Mouse (Mus musculus) MEL (cell line): ENCODE measurements around the gene Tecta. TPM values are rescaled to one million over a fixed set of nuclear protein-coding genes. Genes with fewer than 3 reads are reported as not detected.

ENCODE experiments used
- DNase-seq: peaks from one replicate; pipeline ENCODE4 v3.0.0; 2011; ENCODE audit warnings: low read depth, low spot score
- H3K27ac ChIP-seq: 2 replicates; pipeline ENCODE4 v1.5.1; 2012; ENCODE audit warnings: low read depth, mild to moderate bottlenecking, control low read depth, low read length, moderate library complexity; ENCODE audit not compliant: control insufficient read depth
- H3K27me3 ChIP-seq, 2 experiments: fragments of 150-350 bp in 1 of 2; sonication (generic) in 1 of 2; 2 replicates each; pipeline ENCODE4 v1.6.1; 2012; ENCODE audit warnings: low read length in 2 of 2, mild to moderate bottlenecking in 2 of 2, improper control_type of control experiment in 1 of 2, moderate library complexity in 1 of 2; ENCODE audit not compliant: insufficient read depth in 2 of 2, control insufficient read depth in 1 of 2
- H3K36me3 ChIP-seq, 2 experiments: 2 replicates each; pipeline ENCODE4 v1.6.1; 2012 to 2014; ENCODE audit warnings: low read length in 2 of 2, improper control_type of control experiment in 1 of 2, inconsistent platforms in 1 of 2, mild to moderate bottlenecking in 1 of 2; ENCODE audit not compliant: insufficient read depth in 2 of 2, control insufficient read depth in 1 of 2
- H3K4me1 ChIP-seq, 2 experiments: fragments of 150-350 bp in 1 of 2; sonication (generic) in 1 of 2; 2 replicates each; pipeline ENCODE4 v1.6.1; 2012; ENCODE audit warnings: low read length in 2 of 2, improper control_type of control experiment in 1 of 2, mild to moderate bottlenecking in 1 of 2; ENCODE audit not compliant: insufficient read depth in 2 of 2, control insufficient read depth in 1 of 2
- H3K4me3 ChIP-seq, 2 experiments: fragments of 150-350 bp in 1 of 2; sonication (generic) in 1 of 2; 2 replicates each; pipeline ENCODE4 v1.5.1; 2012; ENCODE audit warnings: low read depth in 2 of 2, low read length in 2 of 2, mild to moderate bottlenecking in 2 of 2, moderate library complexity in 2 of 2, control low read depth in 1 of 2, improper control_type of control experiment in 1 of 2; ENCODE audit not compliant: control insufficient read depth in 1 of 2, insufficient read depth in 1 of 2
- H3K79me2 ChIP-seq: 2 replicates; pipeline ENCODE4 v1.6.1; 2012; ENCODE audit warnings: mild to moderate bottlenecking, low read length, moderate library complexity; ENCODE audit not compliant: control insufficient read depth, poor library complexity, insufficient read depth
- H3K9ac ChIP-seq: 2 replicates; pipeline ENCODE4 v1.6.1; 2012; ENCODE audit warnings: low read depth, mild to moderate bottlenecking, control low read depth, low read length, moderate library complexity; ENCODE audit not compliant: control insufficient read depth, poor library complexity, severe bottlenecking
- H3K9me3 ChIP-seq: fragments of 150-350 bp; sonication (generic); replicated peaks from 2 replicates; pipeline ENCODE4 v1.6.1; 2012; ENCODE audit warnings: mild to moderate bottlenecking, low read length, improper control_type of control experiment, moderate library complexity; ENCODE audit not compliant: insufficient read depth
- CHD2 ChIP-seq: IDR thresholded peaks from 2 replicates; pipeline ENCODE4 v1.6.1; 2011; ENCODE audit warnings: low read length, improper control_type of control experiment
- CTCF ChIP-seq, 3 experiments: IDR thresholded peaks in 2 of 3; conservative IDR thresholded peaks in 1 of 3; 2 replicates each; pipeline ENCODE4 v1.5.1; 2011 to 2012; ENCODE audit warnings: low read length in 3 of 3, low read depth in 2 of 3, mild to moderate bottlenecking in 2 of 3, improper control_type of control experiment in 1 of 3, inconsistent platforms in 1 of 3, mixed read lengths in 1 of 3, moderate library complexity in 1 of 3; ENCODE audit not compliant: control insufficient read depth in 1 of 3, insufficient read depth in 1 of 3, poor library complexity in 1 of 3, severe bottlenecking in 1 of 3
- EP300 ChIP-seq, 2 experiments: IDR thresholded peaks; 2 replicates each; pipeline ENCODE4 v1.6.1; 2011; ENCODE audit warnings: improper control_type of control experiment in 2 of 2, low read length in 2 of 2, low read depth in 1 of 2, mild to moderate bottlenecking in 1 of 2
- GABPA ChIP-seq: IDR thresholded peaks from 2 replicates; pipeline ENCODE4 v1.6.1; 2012; ENCODE audit warnings: low read depth, mild to moderate bottlenecking, inconsistent platforms, low read length, improper control_type of control experiment, moderate library complexity
- JUND ChIP-seq: IDR thresholded peaks from 2 replicates; pipeline ENCODE4 v1.6.1; 2011; ENCODE audit warnings: low read depth, mild to moderate bottlenecking, improper control_type of control experiment, low read length
- KAT2A ChIP-seq: conservative IDR thresholded peaks from 2 replicates; pipeline ENCODE4 v1.6.1; 2012; ENCODE audit warnings: low read depth, low read length, improper control_type of control experiment, inconsistent platforms
- MAX ChIP-seq: IDR thresholded peaks from 2 replicates; pipeline ENCODE4 v1.6.1; 2011; ENCODE audit warnings: low read length, improper control_type of control experiment
- MAZ ChIP-seq: IDR thresholded peaks from 2 replicates; pipeline ENCODE4 v1.6.1; 2012; ENCODE audit warnings: low read depth, mild to moderate bottlenecking, inconsistent platforms, low read length, improper control_type of control experiment
- MEF2A ChIP-seq: IDR thresholded peaks from 2 replicates; pipeline ENCODE4 v1.6.1; 2014; ENCODE audit warnings: low read depth, mild to moderate bottlenecking, inconsistent platforms, low read length, improper control_type of control experiment; ENCODE audit not compliant: poor library complexity, insufficient replicate concordance, severe bottlenecking; ENCODE audit errors: extremely low read depth
- MXI1 ChIP-seq: IDR thresholded peaks from 2 replicates; pipeline ENCODE4 v1.6.1; 2011; ENCODE audit warnings: mild to moderate bottlenecking, low read depth, low read length, improper control_type of control experiment
- NELFE ChIP-seq: IDR thresholded peaks from 2 replicates; pipeline ENCODE4 v1.6.1; 2011; ENCODE audit warnings: low read depth, low read length, improper control_type of control experiment
- POLR2AphosphoS2 ChIP-seq: IDR thresholded peaks from 2 replicates; pipeline ENCODE4 v1.6.1; 2011; ENCODE audit warnings: low read length, improper control_type of control experiment
- POLR2AphosphoS5 ChIP-seq: IDR thresholded peaks from 2 replicates; pipeline ENCODE4 v1.6.1; 2012; ENCODE audit warnings: low read depth, borderline replicate concordance, mild to moderate bottlenecking, inconsistent platforms, low read length, moderate library complexity, mixed read lengths
- ZC3H11A ChIP-seq: IDR thresholded peaks from 2 replicates; pipeline ENCODE4 v1.6.1; 2012; ENCODE audit warnings: low read depth, mild to moderate bottlenecking, inconsistent platforms, low read length, improper control_type of control experiment
- ZKSCAN1 ChIP-seq: IDR thresholded peaks from 2 replicates; pipeline ENCODE4 v1.6.1; 2012; ENCODE audit warnings: low read depth, mild to moderate bottlenecking, inconsistent platforms, low read length, improper control_type of control experiment, moderate library complexity
- ZNF384 ChIP-seq: IDR thresholded peaks from 2 replicates; pipeline ENCODE4 v1.6.1; 2012; ENCODE audit warnings: low read depth, mild to moderate bottlenecking, inconsistent platforms, low read length, improper control_type of control experiment
- polyA plus RNA-seq, 2 experiments: library from polyadenylated mRNA; stranded (reverse) in 1 of 2; unstranded in 1 of 2; fragments of >175 nt in 1 of 2; fragments of >200 nt in 1 of 2; gene quantifications; 2 replicates each; pipeline versions ENCODE4 v1.2.1 to v1.2.4; 2012; ENCODE audit warnings: low replicate concordance in 2 of 2, low read depth in 1 of 2; ENCODE audit not compliant: insufficient read length in 2 of 2, insufficient read depth in 1 of 2, missing spikeins in 1 of 2
- total RNA-seq: library from RNA; depleted of rRNA; stranded (reverse); fragments of 300-350 nt; gene quantifications from 2 replicates; pipeline ENCODE4 v1.2.3, GENCODE M21; 2012

Gene Tecta
- total and polyA plus RNA-seq, 3 experiments: not detected

- Histone ChIP-seq H3K79me2 (no peaks in the 10 kb centered on the region), H3K36me3 (peaks cover 0 to 2% of the 10 kb centered on the region in 2 experiments; a peak in 1 of 4 replicates), H3K9ac (no peak overlapping the region), H3K27ac (no peak overlapping the region), H3K4me1 (no peaks in the 10 kb centered on the region), H3K9me3 (no peaks in the 10 kb centered on the region), H3K4me3 (no peak overlapping the region), H3K27me3 (no peaks in the 10 kb centered on the region)
- TF ChIP-seq GABPA (no peak), ZNF384 (no peak), MXI1 (no peak), JUND (no peak), CTCF (IDR thresholded peaks at IDR 0.05 in 2 of 3, conservative IDR thresholded peaks at IDR 0.05 in 1 of 3; ENCODE audit: control insufficient read depth in 1 of 3, insufficient read depth in 1 of 3, low read depth in 2 of 3, low read length in 3 of 3, poor library complexity in 1 of 3, severe bottlenecking in 1 of 3) (no peak)
- no peak for DNase-seq
Measured at GRCm38 (mm10) chr9:42411296-42411695, 11.6 kb upstream of the Tecta start.

GRCm38 (mm10) chr9:42405736-42406135 is 6.0 kb upstream of the Tecta start:
- H3K36me3 ChIP-seq: no peaks in the 10 kb centered on the region
- H3K9me3 ChIP-seq: no peaks in the 10 kb centered on the region
- no peaks in the 10 kb centered on the region for H3K27me3 ChIP-seq
- no peak overlapping the region for H3K27ac ChIP-seq
- no peak for DNase-seq
- H3K79me2 ChIP-seq: no peaks in the 10 kb centered on the region
- no peak overlapping the region for H3K9ac ChIP-seq
- no peaks in the 10 kb centered on the region for H3K4me1 ChIP-seq
- H3K4me3 ChIP-seq: no peak overlapping the region
- no peak for TF ChIP-seq NELFE

- TF ChIP-seq MAZ: no peak
- TF ChIP-seq GABPA: no peak
- no peak for TF ChIP-seq POLR2AphosphoS5
- no peak for TF ChIP-seq POLR2AphosphoS2
- TF ChIP-seq EP300 (IDR thresholded peaks at IDR 0.05; ENCODE audit: low read depth in 1 of 2, low read length in 2 of 2): no peak
- TF ChIP-seq KAT2A: no peak
- no peak for TF ChIP-seq JUND
- TF ChIP-seq ZC3H11A: no peak
- no peak for TF ChIP-seq ZKSCAN1
- no peak for TF ChIP-seq ZNF384
- no peak for TF ChIP-seq MEF2A
- no peak for TF ChIP-seq MAX
- TF ChIP-seq MXI1: no peak
- TF ChIP-seq CTCF (IDR thresholded peaks at IDR 0.05 in 2 of 3, conservative IDR thresholded peaks at IDR 0.05 in 1 of 3; ENCODE audit: control insufficient read depth in 1 of 3, insufficient read depth in 1 of 3, low read depth in 2 of 3, low read length in 3 of 3, poor library complexity in 1 of 3, severe bottlenecking in 1 of 3): no peak
- TF ChIP-seq CHD2: no peak
- H3K4me1 ChIP-seq: no peaks in the 10 kb centered on the region
- H3K36me3 ChIP-seq: no peaks in the 10 kb centered on the region
- no peaks in the 10 kb centered on the region for H3K9me3 ChIP-seq
- no peak overlapping the region for H3K9ac ChIP-seq
- no peaks in the 10 kb centered on the region for H3K79me2 ChIP-seq
- H3K4me3 ChIP-seq: no peak overlapping the region
- DNase-seq: no peak
- H3K27me3 ChIP-seq: 0 out of 4 replicates have a peak, but pooled peaks cover 0 to 1% of the 10 kb centered on the region in 2 experiments
- H3K27ac ChIP-seq: no peak overlapping the region
Measured at GRCm38 (mm10) chr9:42401486-42401885, 1.8 kb upstream of the Tecta start.
